Mouse (Mus musculus): ENCODE measurements around the gene Tbc1d1. TPM values are rescaled to one million over a fixed set of nuclear protein-coding genes. Genes with fewer than 3 reads are reported as not detected.

Tbc1d1 gene
- total RNA-seq, 4 experiments from 2014 or later, result 15.2 to 19.7 (median 18.1) TPM

DNA sequence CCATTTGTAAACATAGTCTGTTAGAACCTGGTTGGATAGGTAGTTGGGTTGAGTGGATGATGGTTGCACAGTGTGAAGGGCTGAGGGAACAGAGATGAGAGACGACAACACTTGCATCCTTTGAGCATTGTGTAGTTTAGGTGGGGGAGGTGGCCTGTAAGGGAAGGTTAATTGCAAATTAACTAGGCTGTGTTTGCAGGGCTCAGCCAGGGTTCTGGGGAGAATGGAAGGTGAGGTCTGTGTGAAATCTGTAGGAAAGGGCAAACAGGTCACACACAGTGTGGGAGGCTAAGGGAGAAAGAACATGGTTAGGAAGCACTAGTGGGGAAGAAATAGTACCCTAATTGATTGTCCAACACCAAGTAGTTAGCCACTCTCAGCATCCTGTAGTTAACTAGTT, 81.2 kb downstream of the Tbc1d1 start:
- no peak for DNase-seq (ENCODE audit: low spot score in 2 of 2)

DNA sequence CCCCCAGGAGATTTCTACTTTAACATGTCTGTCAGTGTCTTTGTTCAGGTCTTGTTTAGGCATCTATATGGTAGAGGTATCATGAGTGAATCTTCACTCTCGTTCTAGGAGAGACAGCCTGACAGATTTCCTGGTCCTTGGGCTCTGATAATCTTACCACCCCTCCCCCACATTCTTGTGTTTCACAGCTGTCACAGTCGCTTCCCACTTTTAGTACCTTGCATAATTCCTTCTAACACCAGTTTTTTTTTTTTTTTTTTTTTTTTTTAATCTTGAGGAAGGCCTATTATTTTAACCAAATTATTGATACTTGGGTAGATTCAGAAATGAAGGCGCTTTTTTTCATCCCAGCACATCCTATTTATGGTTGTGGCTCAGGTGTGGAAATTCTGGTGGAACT, 81.6 kb downstream of the Tbc1d1 start:
- no peak for DNase-seq (ENCODE audit: low spot score in 2 of 2)

DNA sequence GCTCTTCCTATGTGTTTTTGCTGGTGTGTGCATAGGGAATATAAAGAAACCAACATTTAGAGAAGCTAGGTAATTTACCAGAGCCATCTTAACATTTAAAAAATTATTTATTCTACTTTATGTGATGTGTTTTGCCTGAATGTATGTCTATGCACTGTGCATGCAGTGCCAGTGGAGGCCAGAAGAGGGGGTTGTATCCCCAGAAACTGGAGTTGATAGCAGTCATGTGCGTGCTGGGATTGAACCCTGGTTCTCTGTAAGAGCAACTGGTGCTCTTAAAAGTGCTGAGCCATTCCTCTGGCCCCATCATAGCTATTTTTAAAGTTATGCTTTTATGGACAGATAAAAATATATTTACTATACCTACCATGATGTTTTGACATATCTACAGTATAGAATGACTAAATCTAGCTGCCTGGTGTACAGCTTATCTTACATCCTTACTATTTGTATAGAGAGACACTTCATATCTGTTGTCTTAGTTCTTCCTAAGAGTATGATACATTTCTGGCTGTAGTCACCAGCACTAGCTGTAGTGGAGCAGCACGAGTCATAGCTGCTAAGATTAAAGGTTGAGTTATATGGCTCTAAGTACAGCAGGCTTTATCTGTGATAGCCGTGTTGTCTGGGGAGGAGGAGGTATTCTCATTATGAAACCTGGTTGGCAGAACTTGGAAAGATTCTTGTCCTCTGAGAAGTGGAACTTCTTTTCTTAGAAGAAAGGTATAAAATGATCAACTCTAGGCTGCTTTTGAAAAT, 83.0 kb downstream of the Tbc1d1 start:
- DNase-seq (ENCODE audit: low spot score in 2 of 2), result no peak

DNA sequence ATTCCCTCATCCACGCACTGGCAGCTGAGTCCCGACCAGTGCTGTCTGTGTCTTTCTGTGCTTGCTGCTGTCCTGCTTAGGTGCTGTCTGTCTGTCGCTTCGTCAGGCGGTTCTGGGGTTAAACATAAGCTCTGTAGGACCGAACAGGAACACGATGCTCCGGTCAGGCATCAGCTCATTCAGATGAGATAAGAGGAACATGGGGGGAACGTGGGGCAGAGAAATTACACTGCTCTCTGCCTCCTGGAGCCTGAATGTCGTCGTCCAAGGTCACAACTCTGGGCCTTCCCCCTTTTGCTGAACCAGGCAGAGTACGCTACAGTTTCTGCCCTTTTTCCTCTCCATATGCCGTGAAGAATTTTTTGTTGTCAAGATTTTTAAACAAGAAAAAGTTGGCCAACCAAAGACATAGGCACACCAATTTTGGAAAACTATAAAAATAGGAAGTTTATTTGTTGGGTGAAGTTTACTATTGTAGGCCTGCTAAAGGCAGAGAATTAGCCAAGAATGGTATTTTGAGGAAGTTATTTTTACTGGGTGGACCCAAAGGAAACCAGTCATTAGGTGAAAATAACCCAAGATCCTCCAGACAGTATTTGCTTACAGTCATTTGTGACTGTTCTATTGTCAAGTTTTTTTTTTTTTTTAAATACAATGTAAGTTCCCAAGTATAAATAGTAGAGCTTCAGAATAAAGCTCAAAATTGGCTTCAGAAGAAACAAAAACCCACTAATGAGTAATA, 85.0 kb downstream of the Tbc1d1 start:
- DNase-seq (ENCODE audit: low spot score in 2 of 2), result no peak

GRCm38 (mm10) chr5:64241867-64242266, 85.8 kb downstream of the Tbc1d1 start:
- DNase-seq (ENCODE audit: low spot score in 2 of 2), result no peak

DNA sequence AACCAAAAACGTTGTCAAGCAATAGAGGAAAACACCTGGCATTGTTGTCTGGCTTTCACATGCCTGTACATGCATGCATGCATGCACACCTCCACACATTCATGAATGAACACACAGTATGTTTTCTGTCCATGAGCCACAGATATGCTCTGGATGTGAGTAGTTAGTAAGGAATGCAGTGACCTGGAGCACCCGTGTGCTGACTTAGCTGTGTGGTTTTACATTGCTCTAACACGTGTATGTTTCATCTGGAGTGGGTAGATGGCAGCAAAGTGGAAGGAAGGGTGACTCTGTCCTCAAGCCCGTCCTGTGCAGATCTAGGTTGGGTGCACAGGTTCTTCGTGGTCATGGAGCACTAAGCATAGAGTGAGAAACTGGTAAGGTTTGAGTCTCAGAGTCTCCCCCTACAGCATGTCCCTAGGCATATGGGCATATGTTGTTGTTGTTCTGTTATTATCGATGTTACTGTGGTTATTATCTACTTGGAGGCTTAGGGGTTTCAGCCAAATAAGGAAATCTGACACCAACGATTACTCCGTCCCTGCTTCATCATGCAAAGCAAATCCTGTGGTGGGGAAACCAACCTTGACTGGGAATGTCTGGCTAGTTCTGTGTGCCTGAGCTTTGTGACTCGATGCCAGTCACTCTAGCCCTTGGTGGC, 86.8 kb downstream of the Tbc1d1 start:
- no peak for DNase-seq (ENCODE audit: low spot score in 2 of 2)

GRCm38 (mm10) chr5:64243666-64244065, 87.6 kb downstream of the Tbc1d1 start:
- no peak for DNase-seq (ENCODE audit: low spot score in 2 of 2)

GRCm38 (mm10) chr5:64244283-64244682, 88.2 kb downstream of the Tbc1d1 start:
- no peak for DNase-seq (ENCODE audit: low spot score in 2 of 2)

GRCm38 (mm10) chr5:64244745-64245144, 88.6 kb downstream of the Tbc1d1 start:
- DNase-seq (ENCODE audit: low spot score in 2 of 2), result no peak

- no peak for DNase-seq (ENCODE audit: low spot score in 2 of 2)
These were observed 95.3 kb downstream of the Tbc1d1 start for GRCm38 (mm10) chr5:64251435-64251834.

GRCm38 (mm10) chr5:64254278-64254677, 98.2 kb downstream of the Tbc1d1 start:
- DNase-seq (ENCODE audit: low spot score in 2 of 2), result no peak

GRCm38 (mm10) chr5:64254988-64255387, 98.9 kb downstream of the Tbc1d1 start:
- no peak for DNase-seq (ENCODE audit: low spot score in 2 of 2)

DNA sequence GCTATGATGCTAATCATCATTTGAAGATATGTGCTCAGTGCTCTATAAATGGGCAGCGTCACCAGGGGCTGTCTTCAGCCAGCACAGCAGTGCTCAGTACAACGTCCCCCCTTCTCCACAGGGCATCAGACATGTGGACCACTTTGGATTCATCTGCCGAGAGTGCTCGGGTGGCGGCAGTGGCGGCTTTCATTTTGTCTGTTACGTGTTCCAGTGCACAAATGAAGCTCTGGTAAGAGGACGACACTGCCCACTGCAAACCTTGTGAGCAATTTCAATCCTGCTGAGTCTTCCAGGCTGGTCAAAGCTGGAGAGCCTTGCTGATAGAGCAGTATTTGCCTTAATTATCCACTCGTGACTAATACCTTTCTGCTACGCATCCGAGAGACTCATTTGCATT, 107.2 kb downstream of the Tbc1d1 start:
- no peak for DNase-seq (ENCODE audit: low spot score in 2 of 2)

GRCm38 (mm10) chr5:64263898-64264478, 107.9 kb downstream of the Tbc1d1 start:
- no peak for DNase-seq (ENCODE audit: low spot score in 2 of 2)

GRCm38 (mm10) chr5:64265145-64265544, 109.0 kb downstream of the Tbc1d1 start:
- DNase-seq (ENCODE audit: low spot score in 2 of 2), result no peak

DNA sequence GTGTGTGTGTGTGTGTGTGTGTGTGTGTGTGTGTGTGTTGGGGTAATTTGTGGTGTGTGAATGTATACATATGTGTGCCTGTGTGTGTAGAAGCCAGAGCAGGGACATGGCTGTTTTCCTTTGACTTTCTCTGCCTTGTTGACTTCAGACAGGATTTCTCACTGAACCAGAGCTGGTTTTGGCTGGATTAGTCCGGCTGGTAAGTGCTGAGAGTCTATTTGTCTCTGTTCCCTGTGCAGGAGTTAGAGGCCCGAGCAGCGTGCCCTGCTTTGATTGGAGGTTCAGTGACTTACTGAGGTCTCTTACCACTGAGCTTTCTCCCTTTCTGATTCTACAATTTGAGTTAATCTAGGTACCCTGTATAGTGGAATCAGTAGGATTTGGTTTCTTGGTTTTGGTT, 109.8 kb downstream of the Tbc1d1 start:
- no peak for DNase-seq (ENCODE audit: low spot score in 2 of 2)

GRCm38 (mm10) chr5:64266534-64266933, 110.4 kb downstream of the Tbc1d1 start:
- no peak for DNase-seq (ENCODE audit: low spot score in 2 of 2)

DNA sequence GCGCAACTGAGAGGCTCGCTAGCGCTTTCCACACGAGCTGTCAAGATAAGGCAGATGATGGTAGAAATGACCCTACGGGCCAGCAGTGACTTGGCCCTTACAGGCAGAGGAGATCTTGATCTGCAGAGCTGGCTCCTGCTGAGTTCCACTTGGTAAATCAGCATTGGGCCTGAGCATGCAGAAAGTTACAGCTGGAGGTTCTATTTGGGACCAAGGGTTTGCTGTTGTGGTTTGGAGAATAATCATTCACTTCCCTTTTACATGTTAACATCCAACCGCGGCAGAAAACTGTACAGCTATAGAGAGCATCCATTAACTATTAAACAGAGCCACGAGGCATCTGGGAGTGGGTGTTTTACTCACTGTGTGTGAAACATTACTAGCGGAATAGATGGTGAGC, 111.2 kb downstream of the Tbc1d1 start:
- no peak for DNase-seq (ENCODE audit: low spot score in 2 of 2)

GRCm38 (mm10) chr5:64269669-64270068, 113.6 kb downstream of the Tbc1d1 start:
- no peak for DNase-seq (ENCODE audit: low spot score in 2 of 2)

GRCm38 (mm10) chr5:64273517-64273916, 117.4 kb downstream of the Tbc1d1 start:
- no peak for DNase-seq (ENCODE audit: low spot score in 2 of 2)

GRCm38 (mm10) chr5:64274296-64274695, 118.2 kb downstream of the Tbc1d1 start:
- no peak for DNase-seq (ENCODE audit: low spot score in 2 of 2)
